Mouse (Mus musculus): ENCODE results near the gene Mfap1b.
"Not testable (repeated sequence)": the region's sequence is repeated elsewhere in the genome, so short reads cannot be mapped to it uniquely, and the experiment has no call there.

Gene Mfap1b

GRCm38 (mm10) chr2:121472783-121473182 lies 1.1 kb downstream of the Mfap1b start:
- not testable (repeated sequence) for DNase-seq (ENCODE audit: low spot score)

- not testable (repeated sequence) for DNase-seq (ENCODE audit: low spot score)
Measured at GRCm38 (mm10) chr2:121468982-121469381, 4.9 kb downstream of the Mfap1b start.

- no peak for DNase-seq (ENCODE audit: low spot score)
Measured at GRCm38 (mm10) chr2:121460071-121460470, 13.8 kb downstream of the Mfap1b start.

- DNase-seq (ENCODE audit: low spot score) = peak; percentile 76
Measured at GRCm38 (mm10) chr2:121456692-121457642, 16.9 kb downstream of the Mfap1b start, which contains the start of gene Serinc4. Serinc4 (minus strand) TSS chr2:121456781.

- DNase-seq (ENCODE audit: low spot score) = no peak
Measured at GRCm38 (mm10) chr2:121455534-121455933, 18.3 kb downstream of the Mfap1b start.

GRCm38 (mm10) chr2:121453917-121454316 lies 19.9 kb downstream of the Mfap1b start:
- no peak for DNase-seq (ENCODE audit: low spot score)

GRCm38 (mm10) chr2:121452990-121453389 lies 20.9 kb downstream of the Mfap1b start, which contains the start of gene Hypk:
Hypk (plus strand) TSS chr2:121453290.
- DNase-seq (ENCODE audit: low spot score) = no peak

- DNase-seq (ENCODE audit: low spot score) = no peak
Measured at GRCm38 (mm10) chr2:121452361-121452760, 21.5 kb downstream of the Mfap1b start.

GRCm38 (mm10) chr2:121450093-121450492 lies 23.8 kb downstream of the Mfap1b start:
- no peak for DNase-seq (ENCODE audit: low spot score)

GRCm38 (mm10) chr2:121449545-121450011 lies 24.3 kb downstream of the Mfap1b start:
- DNase-seq (ENCODE audit: low spot score) = no peak

- peak; percentile 95 for DNase-seq (ENCODE audit: low spot score)
Measured at GRCm38 (mm10) chr2:121448739-121449535, 24.9 kb downstream of the Mfap1b start, which contains the start of gene Serf2. Serf2 (plus strand) TSS chr2:121449195.

- DNase-seq (ENCODE audit: low spot score) = peak; percentile 17
Measured at GRCm38 (mm10) chr2:121448136-121448535, 25.7 kb downstream of the Mfap1b start.

GRCm38 (mm10) chr2:121447006-121447405 lies 26.9 kb downstream of the Mfap1b start:
- DNase-seq (ENCODE audit: low spot score) = no peak

- no peak for DNase-seq (ENCODE audit: low spot score)
Measured at GRCm38 (mm10) chr2:121446506-121446905, 27.4 kb downstream of the Mfap1b start.

- DNase-seq (ENCODE audit: low spot score) = no peak
Measured at GRCm38 (mm10) chr2:121445117-121445516, 28.8 kb downstream of the Mfap1b start.

GRCm38 (mm10) chr2:121444178-121444577 lies 29.7 kb downstream of the Mfap1b start, which contains the start of gene Ell3:
Ell3 (minus strand) TSS chr2:121444278.
- no peak for DNase-seq (ENCODE audit: low spot score)

- DNase-seq (ENCODE audit: low spot score) = no peak
Measured at GRCm38 (mm10) chr2:121443068-121443349, 30.9 kb downstream of the Mfap1b start.

- DNase-seq (ENCODE audit: low spot score) = peak; percentile 38
Measured at GRCm38 (mm10) chr2:121442259-121443067, 31.4 kb downstream of the Mfap1b start.

- no peak for DNase-seq (ENCODE audit: low spot score)
Measured at GRCm38 (mm10) chr2:121441800-121442199, 32.1 kb downstream of the Mfap1b start.

GRCm38 (mm10) chr2:121440834-121441605 lies 32.8 kb downstream of the Mfap1b start:
- no peak for DNase-seq (ENCODE audit: low spot score)

GRCm38 (mm10) chr2:121439746-121440145 lies 34.1 kb downstream of the Mfap1b start:
- DNase-seq (ENCODE audit: low spot score) = no peak
